Mouse (Mus musculus): Measurements from ENCODE around the gene Tor1aip2. TPM values are rescaled to one million over a fixed set of nuclear protein-coding genes. Genes with fewer than 3 reads are reported as not detected.

Tor1aip2 gene
- polyA plus RNA-seq, 1 experiment from 2014 or later, result 121 TPM

- TF ChIP-seq CTCF (IDR thresholded peaks at IDR 0.05; ENCODE audit: low read depth), result no peak
- Histone ChIP-seq H3K9ac (peak overlapping the region; percentile 58), H3K4me1 (ENCODE audit: insufficient read depth) (0 out of 2 replicates have a peak, but pooled peaks cover 2% of the 10 kb centered on the region), H3K9me3 (ENCODE audit: low read depth, low read length) (no peaks in the 10 kb centered on the region), H3K36me3 (ENCODE audit: insufficient read depth) (peaks cover 34% of the 10 kb centered on the region), H3K27me3 (ENCODE audit: insufficient read depth, low read length) (no peaks in the 10 kb centered on the region), H3K4me3 (ENCODE audit: low read depth, low read length) (peak overlapping the region; percentile 51), H3K4me2 (peak overlapping the region; percentile 86), H3K27ac (ENCODE audit: low read depth) (peak overlapping the region; percentile 65)
- ATAC-seq (ENCODE audit: insufficient read depth) (peak; percentile 85), DNase-seq (peak; percentile 97)
- WGBS, result under 1% methylated on average over 22 of the region's 22 CpGs
Measured at GRCm38 (mm10) chr1:156040731-156041401, 5.7 kb downstream of the Tor1aip2 start.

GRCm38 (mm10) chr1:156041451-156042241 lies 6.4 kb downstream of the Tor1aip2 start:
- H3K27ac ChIP-seq (ENCODE audit: low read depth), result no peak overlapping the region
- peak overlapping the region; percentile 51 for H3K4me3 ChIP-seq (ENCODE audit: low read depth, low read length)
- H3K4me1 ChIP-seq (ENCODE audit: insufficient read depth), result 0 out of 2 replicates have a peak, but pooled peaks cover 2% of the 10 kb centered on the region
- whole genome bisulfite sequencing, result 27% methylated on average over 7 of the region's 7 CpGs
- peak overlapping the region; percentile 63 for H3K9ac ChIP-seq
- TF ChIP-seq CTCF (IDR thresholded peaks at IDR 0.05; ENCODE audit: low read depth), result no peak
- no peaks in the 10 kb centered on the region for H3K9me3 ChIP-seq (ENCODE audit: low read depth, low read length)
- ATAC-seq (ENCODE audit: insufficient read depth) (no peak), DNase-seq (no peak)
- peak overlapping the region; percentile 86 for H3K4me2 ChIP-seq
- no peaks in the 10 kb centered on the region for H3K27me3 ChIP-seq (ENCODE audit: insufficient read depth, low read length)
- peaks cover 40% of the 10 kb centered on the region for H3K36me3 ChIP-seq (ENCODE audit: insufficient read depth)

DNA sequence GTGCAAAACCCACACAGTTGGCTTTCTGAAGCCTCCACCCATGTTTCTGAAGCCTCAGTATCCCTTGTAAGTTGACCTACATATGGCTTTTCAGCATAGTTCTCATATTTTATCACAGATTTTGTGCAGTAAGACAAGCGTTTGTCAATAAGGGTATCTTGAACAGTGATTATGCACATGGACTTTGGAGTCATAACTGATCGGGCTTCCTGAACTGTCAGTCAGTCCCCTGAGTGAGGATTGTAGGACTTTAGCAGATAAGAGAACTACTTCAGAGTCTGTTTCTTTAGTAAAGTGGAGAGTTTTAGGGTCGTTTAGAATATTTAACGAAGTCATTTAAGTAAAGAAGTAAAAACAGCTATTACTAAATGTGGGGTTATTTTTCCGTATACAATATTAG lies 7.3 kb downstream of the Tor1aip2 start:
- no peak overlapping the region for H3K27ac ChIP-seq (ENCODE audit: low read depth)

DNA sequence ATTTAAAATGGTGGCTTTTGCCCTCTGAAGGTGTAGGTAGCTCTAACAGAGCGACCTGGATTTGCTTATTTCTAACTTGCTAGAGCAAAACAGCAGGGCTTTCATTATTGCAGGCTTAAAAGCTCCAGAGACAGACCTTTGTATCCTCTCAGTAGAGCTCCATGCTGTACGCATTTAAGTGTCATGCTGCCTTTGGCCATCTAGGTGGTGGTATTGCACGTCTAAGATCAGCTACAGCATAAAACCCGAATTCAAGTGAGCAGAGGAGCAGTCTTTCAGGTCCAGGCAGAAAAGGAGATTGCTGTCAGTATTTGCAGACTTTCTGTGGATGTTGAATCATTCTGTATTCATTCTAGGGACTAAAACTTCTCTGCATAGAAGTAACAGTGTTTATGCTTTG lies 7.8 kb downstream of the Tor1aip2 start:
- DNase-seq, result peak; percentile 85
- Histone ChIP-seq H3K4me1 (ENCODE audit: insufficient read depth) (0 out of 2 replicates have a peak, but pooled peaks cover 2% of the 10 kb centered on the region), H3K27me3 (ENCODE audit: insufficient read depth, low read length) (no peaks in the 10 kb centered on the region), H3K4me2 (0 out of 2 replicates have a peak overlapping the region, but pooled peaks have one; percentile 16), H3K27ac (ENCODE audit: low read depth) (no peak overlapping the region), H3K9ac (no peak overlapping the region; the same call in 1 of the 2 replicates), H3K36me3 (ENCODE audit: insufficient read depth) (peaks cover 52% of the 10 kb centered on the region), H3K4me3 (ENCODE audit: low read depth, low read length) (no peak overlapping the region), H3K9me3 (ENCODE audit: low read depth, low read length) (no peaks in the 10 kb centered on the region)
- WGBS, result 24% methylated on average over 4 of the region's 4 CpGs
- no peak for ATAC-seq (ENCODE audit: insufficient read depth)
- peak; percentile 74 for TF ChIP-seq CTCF (IDR thresholded peaks at IDR 0.05; ENCODE audit: low read depth)

More for the DNA sequence above, 7.3 kb downstream of the Tor1aip2 start:
- H3K4me3 ChIP-seq (ENCODE audit: low read depth, low read length), result peak overlapping the region; percentile 51; the same call in 1 of the 2 replicates
- 0 out of 2 replicates have a peak, but pooled peaks cover 2% of the 10 kb centered on the region for H3K4me1 ChIP-seq (ENCODE audit: insufficient read depth)
- peaks cover 47% of the 10 kb centered on the region for H3K36me3 ChIP-seq (ENCODE audit: insufficient read depth)
- no peak for DNase-seq
- H3K9me3 ChIP-seq (ENCODE audit: low read depth, low read length), result no peaks in the 10 kb centered on the region
- no peak for TF ChIP-seq CTCF (IDR thresholded peaks at IDR 0.05; ENCODE audit: low read depth)
- H3K27me3 ChIP-seq (ENCODE audit: insufficient read depth, low read length), result no peaks in the 10 kb centered on the region
- no peak overlapping the region for H3K9ac ChIP-seq
- peak overlapping the region; percentile 86 for H3K4me2 ChIP-seq
- 85% methylated on average over 5 of the region's 5 CpGs for WGBS
- no peak for ATAC-seq (ENCODE audit: insufficient read depth)

- Histone ChIP-seq H3K4me1 (ENCODE audit: insufficient read depth) (0 out of 2 replicates have a peak, but pooled peaks cover 2% of the 10 kb centered on the region), H3K27me3 (ENCODE audit: insufficient read depth, low read length) (no peaks in the 10 kb centered on the region), H3K4me2 (no peak overlapping the region), H3K9ac (no peak overlapping the region), H3K9me3 (ENCODE audit: low read depth, low read length) (no peaks in the 10 kb centered on the region), H3K36me3 (ENCODE audit: insufficient read depth) (peaks cover 64% of the 10 kb centered on the region), H3K4me3 (ENCODE audit: low read depth, low read length) (no peak overlapping the region), H3K27ac (ENCODE audit: low read depth) (no peak overlapping the region)
- no peak for ATAC-seq (ENCODE audit: insufficient read depth)
- DNase-seq, result no peak
- TF ChIP-seq CTCF (IDR thresholded peaks at IDR 0.05; ENCODE audit: low read depth), result no peak
- WGBS, result 70% methylated on average over 5 of the region's 5 CpGs
Measured at GRCm38 (mm10) chr1:156044211-156044611, 9.0 kb downstream of the Tor1aip2 start.

DNA sequence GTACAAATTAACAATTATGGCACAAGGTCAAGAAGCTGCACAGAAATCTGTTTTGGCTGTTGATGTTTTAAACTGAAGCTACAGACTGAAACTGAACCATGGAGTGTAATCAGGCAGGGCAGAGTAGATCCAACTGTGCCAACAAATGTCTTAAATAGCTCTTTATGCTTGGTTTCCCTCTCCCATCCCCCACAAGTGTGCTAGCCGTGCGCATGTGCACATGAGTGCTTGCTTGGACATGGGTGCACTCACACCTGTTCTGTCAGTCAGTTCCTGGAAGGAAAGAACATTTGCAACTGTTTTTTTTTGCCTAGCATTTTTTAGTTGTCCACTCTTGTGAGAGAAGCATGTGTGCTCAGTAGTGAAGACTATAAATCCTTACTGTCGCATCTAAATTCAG lies 11.5 kb downstream of the Tor1aip2 start:
- Histone ChIP-seq H3K4me2 (no peak overlapping the region), H3K4me1 (ENCODE audit: insufficient read depth) (0 out of 2 replicates have a peak, but pooled peaks cover 2% of the 10 kb centered on the region), H3K9me3 (ENCODE audit: low read depth, low read length) (no peaks in the 10 kb centered on the region), H3K36me3 (ENCODE audit: insufficient read depth) (peaks cover 89% of the 10 kb centered on the region), H3K27ac (ENCODE audit: low read depth) (no peak overlapping the region), H3K4me3 (ENCODE audit: low read depth, low read length) (no peak overlapping the region), H3K9ac (no peak overlapping the region), H3K27me3 (ENCODE audit: insufficient read depth, low read length) (no peaks in the 10 kb centered on the region)
- WGBS, result 84% methylated on average over 3 of the region's 3 CpGs
- TF ChIP-seq CTCF (IDR thresholded peaks at IDR 0.05; ENCODE audit: low read depth), result no peak
- no peak for DNase-seq
- ATAC-seq (ENCODE audit: insufficient read depth), result no peak

DNA sequence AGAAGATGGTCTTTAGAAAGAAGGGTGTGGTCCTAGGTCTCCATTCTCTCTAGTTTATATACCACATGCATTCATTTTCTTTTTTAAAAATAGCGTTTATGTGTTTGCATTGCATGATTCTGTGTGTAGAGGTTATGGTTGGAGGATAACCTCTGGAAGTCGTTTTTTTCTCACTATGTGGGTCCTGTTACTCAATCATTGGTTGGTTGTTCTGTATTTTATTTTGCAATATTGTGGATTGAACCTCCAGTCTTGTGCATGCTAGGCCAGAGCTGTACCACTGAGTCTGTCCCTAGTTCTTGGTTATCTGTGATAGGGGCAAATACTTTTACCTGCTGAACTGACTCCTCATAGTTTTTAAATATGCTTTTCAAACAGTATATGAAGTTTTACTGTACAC lies 23.0 kb downstream of the Tor1aip2 start:
- Histone ChIP-seq H3K9me3 (ENCODE audit: low read depth, low read length) (no peaks in the 10 kb centered on the region), H3K36me3 (ENCODE audit: insufficient read depth) (peaks cover 63% of the 10 kb centered on the region), H3K4me1 (ENCODE audit: insufficient read depth) (no peaks in the 10 kb centered on the region), H3K4me2 (no peak overlapping the region), H3K27me3 (ENCODE audit: insufficient read depth, low read length) (no peaks in the 10 kb centered on the region), H3K4me3 (ENCODE audit: low read depth, low read length) (no peak overlapping the region), H3K9ac (no peak overlapping the region), H3K27ac (ENCODE audit: low read depth) (no peak overlapping the region)
- WGBS, result 82% methylated on average over 2 of the region's 2 CpGs
- TF ChIP-seq CTCF (IDR thresholded peaks at IDR 0.05; ENCODE audit: low read depth), result no peak
- no peak for ATAC-seq (ENCODE audit: insufficient read depth)
- DNase-seq, result no peak
